Mouse (Mus musculus) erythroblast, embryonic 14.5 days (primary cell): ENCODE measurements at regions not wholly inside any gene's neighbourhood (a gene's known extent, or its start where the extent isn't known, plus 50 kb on each side); places are given as distances from the start of the nearest gene placed in this dataset.

ENCODE experiments used
- GATA1 ChIP-seq: IDR thresholded peaks from 2 replicates; pipeline ENCODE4 v1.6.1; 2012; ENCODE audit warnings: low read length, inconsistent platforms, mixed read lengths
- TAL1 ChIP-seq: IDR thresholded peaks from 3 replicates; pipeline ENCODE4 v1.6.1; 2012; ENCODE audit warnings: low read length, inconsistent platforms, mixed read lengths

DNA sequence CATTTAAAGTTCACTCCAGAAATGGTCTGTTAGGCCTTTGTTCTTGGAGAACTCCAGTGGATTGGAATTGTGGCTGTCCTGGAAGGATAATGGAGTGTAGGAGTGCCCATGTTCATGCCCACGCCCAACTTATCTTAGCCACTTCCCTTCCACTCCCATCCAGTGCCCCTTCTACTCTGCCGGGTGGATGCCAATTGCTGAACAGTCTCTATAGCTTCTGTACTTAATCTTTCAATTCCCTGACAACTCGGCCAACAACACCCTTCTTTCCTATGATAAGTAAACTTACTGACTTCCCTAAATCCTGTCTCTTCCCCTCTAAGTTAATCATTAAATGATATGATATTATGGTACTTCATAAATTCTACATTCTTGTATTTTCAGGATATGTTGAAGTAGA lies 123.3 kb upstream of the Cdkn2b start:
- TF ChIP-seq TAL1, result no peak
- TF ChIP-seq GATA1, result no peak
